Mouse (Mus musculus) lung, postnatal 14 days (tissue): ENCODE measurements around the gene Ece1.
"Not testable (repeated sequence)": the region's sequence is repeated elsewhere in the genome, so short reads cannot be mapped to it uniquely, and the experiment has no call there.

ENCODE experiments used
- DNase-seq: peaks from one replicate; pipeline ENCODE4 v3.0.0; 2021

Ece1 gene

GRCm38 (mm10) chr4:137952840-137953239, 90.8 kb downstream of the Ece1 start:
- peak; percentile 91 for DNase-seq

- DNase-seq: no peak
Measured at GRCm38 (mm10) chr4:137954184-137954583, 92.1 kb downstream of the Ece1 start.

- peak; percentile 52 for DNase-seq
Measured at GRCm38 (mm10) chr4:137954926-137955396, 92.9 kb downstream of the Ece1 start.

- no peak for DNase-seq
Measured at GRCm38 (mm10) chr4:137956260-137956659, 94.2 kb downstream of the Ece1 start.

DNA sequence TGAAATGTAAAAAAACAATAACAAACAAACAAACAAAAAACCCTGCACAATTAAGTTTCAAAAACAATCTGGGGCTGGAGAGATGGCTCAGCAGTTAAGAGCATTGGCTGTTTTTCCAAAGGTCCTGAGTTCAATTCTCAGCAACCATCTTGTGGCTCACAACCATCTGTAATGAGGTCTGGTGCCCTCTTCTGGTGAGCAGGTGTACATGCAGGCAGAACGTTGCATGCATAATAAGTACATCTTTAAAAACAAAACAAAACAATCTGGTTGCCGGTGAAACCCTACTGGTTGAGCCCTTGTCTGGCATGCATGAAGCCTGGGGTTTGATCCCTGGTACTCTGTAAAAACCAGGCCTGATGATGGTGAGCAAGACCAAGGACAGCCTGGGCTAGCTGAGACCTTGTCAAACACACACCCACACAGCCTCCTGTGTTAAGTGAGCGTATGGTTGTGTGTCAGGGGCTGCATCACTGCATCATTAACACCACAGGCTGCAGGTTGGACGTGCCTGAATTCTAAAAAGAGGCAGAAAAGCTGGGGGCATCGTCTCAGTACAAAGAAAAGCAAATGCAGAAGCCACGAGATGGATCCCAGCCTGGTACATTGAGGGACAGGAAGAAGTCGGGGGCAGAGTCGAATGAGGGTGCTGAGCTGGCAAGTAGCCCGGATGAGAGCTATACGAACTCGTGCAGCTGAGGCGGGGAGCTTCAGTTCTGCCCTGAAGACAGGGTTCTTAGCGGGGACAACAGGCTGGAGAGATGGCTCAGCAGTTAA, 98.0 kb downstream of the Ece1 start:
- no peak for DNase-seq

DNA sequence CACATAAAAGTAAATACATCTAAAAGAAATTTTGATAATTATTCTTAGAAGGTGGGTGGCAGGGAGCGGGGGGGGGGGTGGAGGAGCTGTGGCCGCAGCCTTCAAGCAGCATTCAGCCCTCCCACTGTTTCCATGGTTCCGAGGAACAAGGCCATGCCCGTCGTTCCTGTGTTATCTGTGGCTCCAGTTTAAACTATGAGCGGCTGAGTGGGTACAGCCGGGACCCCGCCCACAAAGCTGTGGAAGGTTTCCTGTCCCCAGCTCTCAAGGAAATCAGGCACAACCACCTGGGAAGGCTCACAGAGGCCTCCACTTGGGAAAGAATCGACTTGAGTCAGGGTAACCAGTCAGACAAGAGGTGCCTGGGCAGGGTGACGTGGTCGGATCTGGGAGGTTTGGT, 98.7 kb downstream of the Ece1 start:
- DNase-seq: peak; percentile 67

DNA sequence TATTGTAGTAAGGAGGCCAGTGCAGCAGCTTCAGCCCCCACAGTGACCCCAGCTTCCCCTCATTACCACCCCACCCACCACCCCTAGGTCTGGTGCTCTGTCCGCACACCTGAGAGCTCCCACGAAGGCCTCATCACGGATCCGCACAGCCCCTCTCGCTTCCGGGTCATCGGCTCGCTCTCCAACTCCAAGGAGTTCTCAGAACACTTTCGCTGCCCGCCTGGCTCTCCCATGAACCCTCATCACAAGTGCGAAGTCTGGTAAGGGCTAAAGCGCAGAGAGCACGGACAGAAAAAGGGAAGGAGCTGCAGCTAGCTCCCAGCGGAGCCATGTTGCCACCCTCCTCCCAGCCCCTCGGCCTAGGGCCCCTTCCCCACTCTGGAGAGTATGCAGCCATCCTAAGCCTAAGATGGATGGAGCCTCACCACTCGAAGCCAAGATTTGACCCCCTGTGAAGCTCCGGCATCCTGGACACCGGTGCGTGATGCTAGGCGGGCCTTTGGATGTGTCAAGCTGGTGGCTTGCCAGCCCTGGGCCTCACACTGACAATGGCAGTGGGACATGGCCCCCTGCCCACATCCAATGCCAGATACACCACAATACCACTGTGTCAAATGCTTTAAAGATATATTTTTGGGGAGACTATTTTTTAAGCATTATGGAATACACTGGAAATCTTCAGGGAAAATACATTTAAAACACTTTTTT, 100.8 kb downstream of the Ece1 start:
- no peak for DNase-seq

DNA sequence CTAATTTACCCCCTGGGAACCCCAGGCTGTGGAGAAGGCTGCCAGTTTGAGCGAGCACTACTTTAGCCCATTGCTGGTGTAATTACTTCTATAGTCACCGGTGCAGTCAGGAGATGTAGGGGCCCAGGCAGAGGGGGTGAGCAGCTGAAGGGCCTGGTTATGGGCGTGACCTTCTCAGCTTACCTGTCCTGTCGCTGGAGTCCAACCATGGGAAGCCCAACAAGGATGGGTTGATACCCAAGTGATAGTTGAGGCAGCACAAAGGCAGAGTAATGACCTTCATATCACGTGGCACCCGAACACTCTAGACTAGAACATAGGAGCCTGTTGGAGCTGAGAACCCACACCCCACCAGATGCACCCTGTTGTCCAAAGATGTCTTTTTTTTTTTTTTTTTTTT, 101.4 kb downstream of the Ece1 start:
- no peak for DNase-seq

DNA sequence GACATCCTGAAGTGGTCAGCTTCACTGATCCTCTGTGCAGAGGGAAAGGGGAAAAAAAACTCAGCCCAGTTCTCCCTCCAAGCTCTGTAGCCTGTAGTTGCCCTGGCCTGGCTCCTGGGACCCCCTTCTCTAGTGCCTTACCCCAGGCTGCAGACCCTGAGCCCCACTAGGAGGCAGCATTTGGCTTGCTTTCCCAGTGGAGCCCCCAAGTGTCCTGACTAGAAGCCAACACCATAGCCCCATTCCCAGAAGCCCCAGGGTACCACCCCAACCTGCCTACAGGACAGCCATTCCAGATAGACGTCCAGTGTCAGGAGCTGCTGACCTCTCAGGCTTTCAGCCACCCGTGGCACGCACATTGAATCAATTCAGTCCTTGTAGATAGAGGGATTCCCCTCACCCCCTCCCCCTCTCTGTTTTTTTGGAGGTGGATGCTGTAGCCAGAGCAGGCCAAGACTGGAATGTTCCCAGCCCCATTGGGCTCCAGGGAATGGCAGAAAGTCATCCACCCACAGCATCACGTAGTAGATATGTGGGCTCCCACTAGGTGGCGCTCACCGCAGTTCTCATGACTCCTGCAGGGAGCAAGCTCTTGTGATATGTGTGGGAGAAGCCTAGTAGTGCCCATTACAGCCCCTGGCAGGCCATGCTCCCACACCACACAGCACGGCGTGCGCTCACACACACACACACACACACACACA, 102.0 kb downstream of the Ece1 start:
- peak; percentile 88 for DNase-seq

DNA sequence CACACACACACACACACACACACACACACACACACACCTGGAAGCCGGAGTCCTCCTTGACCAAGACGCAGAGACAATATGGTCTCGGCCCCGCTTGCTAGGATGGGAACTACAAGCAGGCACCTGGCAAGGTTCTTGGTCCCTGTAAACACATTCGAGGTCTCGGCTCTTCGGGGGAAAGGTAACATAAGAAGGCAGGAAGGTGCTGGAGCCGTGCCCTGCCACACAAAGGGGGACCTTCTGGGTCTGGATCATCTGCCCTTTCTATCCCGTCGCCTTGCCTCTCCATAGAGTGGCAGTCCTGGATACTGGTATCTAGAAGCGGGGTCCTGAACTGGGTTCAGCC, 102.5 kb downstream of the Ece1 start:
- no peak for DNase-seq

DNA sequence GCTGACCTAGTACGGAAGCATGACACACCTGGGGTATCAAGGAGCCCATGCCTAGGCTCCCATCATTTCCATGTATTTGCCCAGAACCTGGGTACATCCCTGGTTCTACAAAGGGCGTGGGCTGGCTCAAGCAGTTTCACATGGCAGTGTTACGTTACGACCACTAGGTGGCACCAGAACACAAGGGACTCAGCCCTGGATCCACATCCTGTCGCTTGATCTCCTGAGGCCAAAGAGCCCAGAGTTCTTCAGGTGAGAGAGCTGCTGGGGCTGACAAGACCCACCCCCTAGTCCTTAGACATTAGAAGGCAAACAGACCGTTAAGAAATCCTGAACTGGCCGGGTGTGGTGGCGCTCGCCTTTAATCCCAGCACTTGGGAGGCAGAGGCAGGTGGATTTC, 106.2 kb downstream of the Ece1 start:
- peak; percentile 78 for DNase-seq

- not testable (repeated sequence) for DNase-seq
Measured at GRCm38 (mm10) chr4:137970623-137971199, 108.7 kb downstream of the Ece1 start.

DNA sequence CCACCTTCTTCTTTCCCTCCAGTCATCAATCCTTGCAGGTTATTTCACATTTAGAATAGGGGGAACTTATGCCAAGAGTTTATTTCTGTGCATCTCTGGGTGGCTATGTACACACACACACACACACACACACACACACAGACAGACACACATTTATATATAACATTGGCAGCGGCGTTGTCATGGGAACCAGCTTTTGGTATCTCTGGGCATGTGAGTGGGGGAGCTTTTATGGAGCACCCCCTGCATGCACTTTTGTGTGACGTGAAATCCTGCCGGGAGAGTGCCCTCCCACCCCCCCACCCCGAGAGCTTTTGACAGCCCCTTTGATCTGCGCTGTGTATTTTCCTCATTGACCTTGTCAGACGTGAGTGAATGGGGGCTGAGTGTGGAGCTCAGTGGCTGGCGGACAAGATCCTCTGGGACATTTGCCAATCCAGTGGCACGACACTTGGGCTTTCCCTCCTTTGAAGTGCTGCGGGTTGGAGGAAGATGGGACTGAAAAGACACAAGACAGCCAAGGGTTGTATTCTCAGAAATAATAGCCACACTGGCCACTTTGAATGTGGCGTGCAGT, 112.9 kb downstream of the Ece1 start:
- not testable (repeated sequence) for DNase-seq

DNA sequence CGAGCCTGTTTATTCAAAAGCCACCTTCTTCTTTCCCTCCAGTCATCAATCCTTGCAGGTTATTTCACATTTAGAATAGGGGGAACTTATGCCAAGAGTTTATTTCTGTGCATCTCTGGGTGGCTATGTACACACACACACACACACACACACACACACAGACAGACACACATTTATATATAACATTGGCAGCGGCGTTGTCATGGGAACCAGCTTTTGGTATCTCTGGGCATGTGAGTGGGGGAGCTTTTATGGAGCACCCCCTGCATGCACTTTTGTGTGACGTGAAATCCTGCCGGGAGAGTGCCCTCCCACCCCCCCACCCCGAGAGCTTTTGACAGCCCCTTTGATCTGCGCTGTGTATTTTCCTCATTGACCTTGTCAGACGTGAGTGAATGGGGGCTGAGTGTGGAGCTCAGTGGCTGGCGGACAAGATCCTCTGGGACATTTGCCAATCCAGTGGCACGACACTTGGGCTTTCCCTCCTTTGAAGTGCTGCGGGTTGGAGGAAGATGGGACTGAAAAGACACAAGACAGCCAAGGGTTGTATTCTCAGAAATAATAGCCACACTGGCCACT, 117.1 kb downstream of the Ece1 start:
- DNase-seq: not testable (repeated sequence)

GRCm38 (mm10) chr4:137982869-137983268, 120.8 kb downstream of the Ece1 start:
- no peak for DNase-seq

DNA sequence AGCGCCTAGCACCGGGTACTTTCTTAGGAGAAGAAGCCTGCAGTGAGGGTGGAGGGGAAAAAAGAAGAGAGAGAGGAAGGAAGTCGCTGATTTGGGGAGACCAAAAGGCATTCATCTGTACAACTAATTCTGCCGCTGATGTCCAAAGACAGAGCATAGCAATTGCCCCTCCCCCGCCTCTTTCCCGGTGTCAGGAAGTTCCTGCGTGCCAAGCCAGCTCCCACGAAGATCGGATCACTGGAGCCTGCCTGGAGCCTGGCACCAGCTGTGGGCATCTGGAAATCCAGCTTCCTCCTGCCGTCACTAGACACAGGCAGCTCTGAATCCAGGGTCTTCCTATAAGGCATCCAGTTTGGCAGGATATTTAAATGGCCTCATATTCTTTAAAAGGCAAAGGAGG, 122.2 kb downstream of the Ece1 start:
- peak; percentile 81 for DNase-seq

DNA sequence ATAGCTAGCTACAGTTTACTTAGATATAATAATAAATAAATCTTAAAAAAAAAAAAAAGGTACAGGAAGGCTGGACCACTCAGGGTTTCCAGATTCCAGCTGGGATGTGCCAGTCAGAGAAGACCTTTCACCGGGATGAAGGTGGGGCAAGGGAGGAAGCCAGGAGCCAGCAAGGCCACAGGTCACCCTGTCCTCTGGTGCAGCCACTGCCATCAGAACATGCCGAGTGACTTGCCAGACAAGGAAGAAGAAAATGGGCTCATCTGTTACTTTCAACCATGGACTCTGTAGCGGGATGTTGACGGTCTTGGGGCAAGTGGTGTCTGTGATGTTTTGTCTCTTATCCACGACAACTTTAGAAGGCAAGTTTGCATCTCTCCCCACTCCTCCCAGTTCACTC, 122.7 kb downstream of the Ece1 start:
- no peak for DNase-seq

GRCm38 (mm10) chr4:137989426-137989825, 127.4 kb downstream of the Ece1 start:
- no peak for DNase-seq

DNA sequence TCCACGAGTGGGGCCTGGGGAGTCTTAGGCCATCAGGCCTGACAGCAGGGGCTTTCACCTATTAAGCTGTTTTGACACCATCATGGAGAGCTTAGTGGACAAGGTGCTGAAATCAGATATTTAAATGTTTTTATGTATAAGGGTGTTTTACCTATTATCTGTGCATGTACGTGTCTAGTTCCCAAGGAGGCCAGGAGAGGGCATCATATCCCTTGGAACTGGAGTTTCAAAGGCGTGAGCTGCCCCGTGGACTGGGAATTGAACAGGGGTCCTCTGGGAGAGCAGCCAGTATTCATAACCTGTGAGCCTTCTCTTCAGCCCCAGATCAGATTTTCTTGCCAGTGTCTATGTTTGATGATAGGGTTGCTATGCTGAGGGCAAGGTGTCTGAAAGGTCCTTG, 128.4 kb downstream of the Ece1 start:
- DNase-seq: no peak

GRCm38 (mm10) chr4:137991240-137991639, 129.2 kb downstream of the Ece1 start:
- no peak for DNase-seq

DNA sequence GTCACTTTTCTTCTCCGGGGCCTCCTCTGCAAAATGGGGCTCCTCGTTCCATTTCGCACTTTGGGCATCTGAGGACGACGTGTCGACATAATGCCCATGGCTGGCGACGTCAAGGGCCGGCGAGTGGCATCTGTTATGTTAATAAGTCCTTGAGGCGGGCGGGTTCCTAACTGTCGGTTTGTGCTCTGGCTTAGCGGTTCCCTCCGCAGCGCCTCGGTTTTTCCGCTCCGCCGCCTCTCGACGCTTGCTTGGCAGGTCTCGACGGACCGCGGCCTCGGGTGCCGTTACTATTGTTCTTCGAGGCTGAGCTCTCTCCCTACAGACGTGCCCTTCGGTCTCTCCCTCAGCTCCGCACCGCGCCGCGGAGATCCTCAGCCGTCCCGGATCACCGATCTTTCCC, 130.9 kb downstream of the Ece1 start, which contains the start of gene Eif4g3:
Gene Eif4g3, plus strand, starts transcription at position 133 of the 400 bp plus-strand sequence.
- DNase-seq: no peak

DNA sequence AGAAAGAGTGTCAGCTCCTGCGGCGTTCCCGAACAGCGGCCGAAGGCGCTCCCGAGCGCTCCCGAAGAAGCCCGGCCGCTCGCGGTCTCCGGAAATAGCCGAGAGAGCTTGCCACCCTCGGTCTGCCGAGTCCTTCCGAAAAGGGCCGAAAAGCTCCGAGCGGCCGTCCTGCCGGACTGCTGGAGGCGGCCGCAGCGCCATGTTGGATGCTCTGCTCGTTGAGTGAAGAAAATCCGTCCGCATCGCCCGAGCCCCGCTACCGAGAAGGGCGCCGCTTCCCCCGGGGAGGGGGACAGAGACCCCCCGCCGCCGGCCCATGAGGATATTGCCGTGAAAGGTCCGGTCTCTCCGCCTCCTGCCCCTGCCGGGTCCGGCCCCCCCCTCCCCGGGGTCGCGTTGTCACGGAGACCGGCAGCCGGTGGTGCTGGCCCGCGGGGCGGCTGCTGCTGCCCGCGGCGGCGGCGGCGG, 131.3 kb downstream of the Ece1 start:
- peak; percentile 100 for DNase-seq
